Mouse (Mus musculus): Measurements from ENCODE around the gene Rtn4rl1. TPM values are rescaled to one million over a fixed set of nuclear protein-coding genes. Genes with fewer than 3 reads are reported as not detected.
"Not testable (repeated sequence)": the region's sequence is repeated elsewhere in the genome, so short reads cannot be mapped to it uniquely, and the experiment has no call there.

Rtn4rl1 gene
- polyA plus RNA-seq, 1 experiment from 2014 or later = 2.0 TPM

- Histone ChIP-seq H3K4me2 (ENCODE audit: low read depth, low read length) (no peak overlapping the region), H3K4me1 (ENCODE audit: control insufficient read depth, insufficient read depth, low read length) (no peaks in the 10 kb centered on the region), H3K27me3 (ENCODE audit: control insufficient read depth, insufficient read depth, low read length) (peaks cover 10% of the 10 kb centered on the region), H3K9me3 (replicated peaks; ENCODE audit: control insufficient read depth, low read length) (no peaks in the 10 kb centered on the region), H3K36me3 (replicated peaks; ENCODE audit: control insufficient read depth, insufficient read depth, low read depth, low read length) (no peaks in the 10 kb centered on the region), H3K9ac (replicated peaks; ENCODE audit: low read length) (no peak overlapping the region), H3K4me3 (ENCODE audit: low read depth, low read length) (no peak overlapping the region), H3K27ac (replicated peaks; ENCODE audit: low read depth, low read length) (no peak overlapping the region)
- WGBS = 89% methylated on average over 8 of the region's 8 CpGs
- DNase-seq (ENCODE audit: low spot score) (no peak), ATAC-seq (replicated peaks; ENCODE audit: insufficient number of reproducible peaks, low FRiP score, low TSS enrichment, low read depth) (no peak)
Observed at GRCm38 (mm10) chr11:75288517-75288916, 94.9 kb downstream of the Rtn4rl1 start.

GRCm38 (mm10) chr11:75289120-75289519 lies 95.5 kb downstream of the Rtn4rl1 start:
- no peaks in the 10 kb centered on the region for H3K36me3 ChIP-seq (replicated peaks; ENCODE audit: control insufficient read depth, insufficient read depth, low read depth, low read length)
- H3K9ac ChIP-seq (replicated peaks; ENCODE audit: low read length) = no peak overlapping the region
- H3K4me3 ChIP-seq (ENCODE audit: low read depth, low read length) = no peak overlapping the region
- no peak overlapping the region for H3K4me2 ChIP-seq (ENCODE audit: low read depth, low read length)
- no peak overlapping the region for H3K27ac ChIP-seq (replicated peaks; ENCODE audit: low read depth, low read length)
- peaks cover 10% of the 10 kb centered on the region for H3K27me3 ChIP-seq (ENCODE audit: control insufficient read depth, insufficient read depth, low read length)
- no peak for ATAC-seq (replicated peaks; ENCODE audit: insufficient number of reproducible peaks, low FRiP score, low TSS enrichment, low read depth)
- no peak for DNase-seq (ENCODE audit: low spot score)
- 68% methylated on average over 2 of the region's 2 CpGs for WGBS
- H3K4me1 ChIP-seq (ENCODE audit: control insufficient read depth, insufficient read depth, low read length) = no peaks in the 10 kb centered on the region
- H3K9me3 ChIP-seq (replicated peaks; ENCODE audit: control insufficient read depth, low read length) = no peaks in the 10 kb centered on the region

- ATAC-seq (replicated peaks; ENCODE audit: insufficient number of reproducible peaks, low FRiP score, low TSS enrichment, low read depth) (peak; percentile 51), DNase-seq (ENCODE audit: low spot score) (peak; percentile 96)
- Histone ChIP-seq H3K4me3 (ENCODE audit: low read depth, low read length) (no peak overlapping the region), H3K4me1 (ENCODE audit: control insufficient read depth, insufficient read depth, low read length) (no peaks in the 10 kb centered on the region), H3K4me2 (ENCODE audit: low read depth, low read length) (no peak overlapping the region), H3K9ac (replicated peaks; ENCODE audit: low read length) (no peak overlapping the region), H3K27me3 (ENCODE audit: control insufficient read depth, insufficient read depth, low read length) (peaks cover 10% of the 10 kb centered on the region), H3K36me3 (replicated peaks; ENCODE audit: control insufficient read depth, insufficient read depth, low read depth, low read length) (no peaks in the 10 kb centered on the region), H3K9me3 (replicated peaks; ENCODE audit: control insufficient read depth, low read length) (no peaks in the 10 kb centered on the region), H3K27ac (replicated peaks; ENCODE audit: low read depth, low read length) (no peak overlapping the region)
- WGBS = 20% methylated on average over 6 of the region's 6 CpGs
Observed at GRCm38 (mm10) chr11:75290566-75291271, 97.1 kb downstream of the Rtn4rl1 start.

- peaks cover 10% of the 10 kb centered on the region for H3K27me3 ChIP-seq (ENCODE audit: control insufficient read depth, insufficient read depth, low read length)
- no peak overlapping the region for H3K4me3 ChIP-seq (ENCODE audit: low read depth, low read length)
- no peaks in the 10 kb centered on the region for H3K4me1 ChIP-seq (ENCODE audit: control insufficient read depth, insufficient read depth, low read length)
- ATAC-seq (replicated peaks; ENCODE audit: insufficient number of reproducible peaks, low FRiP score, low TSS enrichment, low read depth) (no peak), DNase-seq (ENCODE audit: low spot score) (peak; percentile 50)
- H3K36me3 ChIP-seq (replicated peaks; ENCODE audit: control insufficient read depth, insufficient read depth, low read depth, low read length) = no peaks in the 10 kb centered on the region
- H3K4me2 ChIP-seq (ENCODE audit: low read depth, low read length) = no peak overlapping the region; the same call in 1 of the 2 replicates
- H3K27ac ChIP-seq (replicated peaks; ENCODE audit: low read depth, low read length) = no peak overlapping the region
- H3K9me3 ChIP-seq (replicated peaks; ENCODE audit: control insufficient read depth, low read length) = no peaks in the 10 kb centered on the region
- H3K9ac ChIP-seq (replicated peaks; ENCODE audit: low read length) = peak overlapping the region; percentile 20; the same call in 1 of the 2 replicates
- 22% methylated on average over 25 of the region's 25 CpGs for whole genome bisulfite sequencing
Observed at GRCm38 (mm10) chr11:75291389-75292215, 98.0 kb downstream of the Rtn4rl1 start.

GRCm38 (mm10) chr11:75292281-75292680 lies 98.7 kb downstream of the Rtn4rl1 start:
- Histone ChIP-seq H3K4me2 (ENCODE audit: low read depth, low read length) (no peak overlapping the region), H3K9ac (replicated peaks; ENCODE audit: low read length) (no peak overlapping the region), H3K36me3 (replicated peaks; ENCODE audit: control insufficient read depth, insufficient read depth, low read depth, low read length) (no peaks in the 10 kb centered on the region), H3K9me3 (replicated peaks; ENCODE audit: control insufficient read depth, low read length) (no peaks in the 10 kb centered on the region), H3K27me3 (ENCODE audit: control insufficient read depth, insufficient read depth, low read length) (peaks cover 10% of the 10 kb centered on the region), H3K4me1 (ENCODE audit: control insufficient read depth, insufficient read depth, low read length) (no peaks in the 10 kb centered on the region), H3K4me3 (ENCODE audit: low read depth, low read length) (no peak overlapping the region), H3K27ac (replicated peaks; ENCODE audit: low read depth, low read length) (no peak overlapping the region)
- 83% methylated on average over 7 of the region's 7 CpGs for WGBS
- ATAC-seq (replicated peaks; ENCODE audit: insufficient number of reproducible peaks, low FRiP score, low TSS enrichment, low read depth) (no peak), DNase-seq (ENCODE audit: low spot score) (no peak)

GRCm38 (mm10) chr11:75293852-75294361 lies 100.3 kb downstream of the Rtn4rl1 start:
- Histone ChIP-seq H3K36me3 (replicated peaks; ENCODE audit: control insufficient read depth, insufficient read depth, low read depth, low read length) (no peaks in the 10 kb centered on the region), H3K9me3 (replicated peaks; ENCODE audit: control insufficient read depth, low read length) (no peaks in the 10 kb centered on the region), H3K4me3 (ENCODE audit: low read depth, low read length) (no peak overlapping the region), H3K27me3 (ENCODE audit: control insufficient read depth, insufficient read depth, low read length) (peaks cover 10% of the 10 kb centered on the region), H3K4me2 (ENCODE audit: low read depth, low read length) (no peak overlapping the region), H3K4me1 (ENCODE audit: control insufficient read depth, insufficient read depth, low read length) (no peaks in the 10 kb centered on the region), H3K27ac (replicated peaks; ENCODE audit: low read depth, low read length) (no peak overlapping the region), H3K9ac (replicated peaks; ENCODE audit: low read length) (no peak overlapping the region)
- ATAC-seq (replicated peaks; ENCODE audit: insufficient number of reproducible peaks, low FRiP score, low TSS enrichment, low read depth) = no peak; the same call in 1 of the 2 replicates
- WGBS = 49% methylated on average over 21 of the region's 21 CpGs
- DNase-seq (ENCODE audit: low spot score) = no peak

- 79% methylated on average over 9 of the region's 9 CpGs for WGBS
- Histone ChIP-seq H3K9ac (replicated peaks; ENCODE audit: low read length) (no peak overlapping the region), H3K4me1 (ENCODE audit: control insufficient read depth, insufficient read depth, low read length) (no peaks in the 10 kb centered on the region), H3K27me3 (ENCODE audit: control insufficient read depth, insufficient read depth, low read length) (peaks cover 10% of the 10 kb centered on the region), H3K36me3 (replicated peaks; ENCODE audit: control insufficient read depth, insufficient read depth, low read depth, low read length) (no peaks in the 10 kb centered on the region; the same call in 1 of the 2 replicates), H3K4me3 (ENCODE audit: low read depth, low read length) (no peak overlapping the region), H3K4me2 (ENCODE audit: low read depth, low read length) (no peak overlapping the region), H3K9me3 (replicated peaks; ENCODE audit: control insufficient read depth, low read length) (no peaks in the 10 kb centered on the region), H3K27ac (replicated peaks; ENCODE audit: low read depth, low read length) (no peak overlapping the region)
- ATAC-seq (replicated peaks; ENCODE audit: insufficient number of reproducible peaks, low FRiP score, low TSS enrichment, low read depth) (no peak), DNase-seq (ENCODE audit: low spot score) (no peak)
Observed at GRCm38 (mm10) chr11:75294862-75295261, 101.3 kb downstream of the Rtn4rl1 start.

- not testable (repeated sequence) for H3K4me2 ChIP-seq (ENCODE audit: low read depth, low read length); H3K9me3 ChIP-seq (replicated peaks; ENCODE audit: control insufficient read depth, low read length); H3K27ac ChIP-seq (replicated peaks; ENCODE audit: low read depth, low read length); H3K9ac ChIP-seq (replicated peaks; ENCODE audit: low read length); H3K4me1 ChIP-seq (ENCODE audit: control insufficient read depth, insufficient read depth, low read length); H3K4me3 ChIP-seq (ENCODE audit: low read depth, low read length); ATAC-seq (replicated peaks; ENCODE audit: insufficient number of reproducible peaks, low FRiP score, low TSS enrichment, low read depth); DNase-seq (ENCODE audit: low spot score); H3K36me3 ChIP-seq (replicated peaks; ENCODE audit: control insufficient read depth, insufficient read depth, low read depth, low read length)
- WGBS = 89% methylated on average over 5 of the region's 5 CpGs
- H3K27me3 ChIP-seq (ENCODE audit: control insufficient read depth, insufficient read depth, low read length) = peaks cover 10% of the 10 kb centered on the region
Observed at GRCm38 (mm10) chr11:75295534-75295933, 102.0 kb downstream of the Rtn4rl1 start.

All from embryonic facial prominence, embryonic 11.5 days (tissue).